Mouse (Mus musculus): Measurements from ENCODE around the gene Fli1.

The Fli1 gene

DNA sequence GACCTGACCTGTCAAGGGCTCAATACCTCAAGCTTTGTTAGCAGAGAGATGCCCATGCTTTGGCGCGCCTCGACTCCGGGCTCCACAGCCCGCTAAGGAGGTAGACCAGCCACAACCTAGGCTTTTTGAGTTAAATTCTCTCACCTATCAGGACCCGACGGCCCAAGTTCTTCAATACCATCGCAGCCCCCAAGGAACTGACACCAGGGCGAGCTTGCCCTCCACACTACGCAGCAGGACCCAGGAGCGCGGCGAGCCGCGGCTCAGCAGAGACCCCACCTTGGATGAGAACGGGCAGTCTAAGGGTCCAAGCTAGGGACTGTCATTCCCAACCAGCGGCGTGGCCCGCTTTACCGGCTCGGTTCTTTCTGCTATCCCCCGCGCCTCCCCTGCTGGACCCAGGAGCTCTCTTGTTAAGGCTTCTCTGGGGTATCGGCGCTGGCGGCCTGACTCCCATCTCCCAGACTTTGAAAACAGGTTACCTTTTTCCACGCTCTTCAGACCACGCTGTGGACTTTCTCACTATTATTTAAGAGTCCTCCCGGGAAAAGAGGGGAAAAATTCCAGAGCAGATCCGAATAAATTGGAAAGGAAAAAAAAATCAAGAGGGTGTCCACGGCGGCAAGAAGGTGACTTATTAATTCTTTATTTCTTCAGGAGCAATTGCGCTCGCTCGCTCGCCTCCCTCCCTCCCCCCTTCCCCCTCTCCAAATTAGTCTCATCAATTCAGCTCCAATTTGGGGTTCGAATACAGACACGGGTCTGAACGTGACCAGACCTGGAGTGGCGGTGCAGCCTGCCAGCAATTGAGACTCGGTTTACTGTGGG, at the start of gene Fli1:
Fli1 (minus strand) TSS at position 650 of the 828 bp plus-strand sequence.
- in situ Hi-C loops (cut with MboI, MseI), result no loop called here

- in situ Hi-C loops (cut with MboI, MseI), result loop anchor here (5.0 to 10.0 kb wide), 2 partner anchors 153 to 350 kb away; no protein-coding TSS in a partner anchor
Observed at GRCm38 (mm10) chr9:32591732-32592582, 49.3 kb upstream of the Fli1 start.

- in situ Hi-C loops (cut with MboI, MseI), result loop anchor here (5.0 to 10.0 kb wide), 2 partner anchors 154 to 352 kb away; no protein-coding TSS in a partner anchor
Observed at GRCm38 (mm10) chr9:32590571-32590970, 47.9 kb upstream of the Fli1 start.

DNA sequence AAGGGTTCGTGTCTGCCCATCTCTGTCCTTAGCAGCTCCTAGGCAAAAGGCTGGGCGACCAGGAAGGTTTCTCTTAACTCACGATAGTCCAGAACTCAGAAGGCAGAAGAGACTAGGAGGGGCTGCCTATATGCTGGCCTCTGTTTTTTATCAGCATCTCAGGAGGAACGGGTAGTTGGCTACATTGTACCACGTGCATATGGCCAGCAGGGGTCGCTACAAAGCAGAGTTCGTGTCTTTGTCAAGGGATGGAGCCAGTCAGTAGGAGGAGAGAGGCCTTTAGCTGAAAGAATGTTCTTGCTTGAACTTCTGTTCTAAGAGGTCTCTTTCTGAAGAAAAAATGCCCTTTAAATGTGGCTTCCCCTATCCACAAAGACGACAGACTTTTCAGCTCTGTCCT, 47.2 kb upstream of the Fli1 start:
- in situ Hi-C loops (cut with MboI, MseI), result loop anchor here (5.0 to 10.0 kb wide), 5 partner anchors 155 to 645 kb away; no protein-coding TSS in a partner anchor

DNA sequence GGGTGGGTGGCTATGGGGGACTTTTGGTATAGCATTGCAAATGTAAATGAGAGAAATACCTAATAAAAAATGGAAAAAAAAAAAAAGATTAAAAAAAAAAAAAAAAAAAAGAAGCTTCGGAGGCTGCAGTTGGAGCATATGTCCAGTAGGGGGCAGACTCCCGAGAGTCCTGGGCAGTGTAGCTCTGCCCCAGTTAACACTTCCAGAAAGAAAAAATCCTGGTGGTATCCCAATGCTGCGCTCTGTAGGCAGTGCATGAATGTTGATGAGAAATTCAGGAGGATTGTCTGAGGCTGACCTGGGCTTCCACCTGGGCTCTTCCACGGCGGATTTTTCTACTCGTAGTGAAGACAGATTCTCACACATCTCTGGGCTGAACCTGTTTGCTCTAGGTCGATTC, 42.7 kb upstream of the Fli1 start:
- in situ Hi-C loops (cut with MboI, MseI), result loop anchor here (5.0 to 10.0 kb wide), 3 partner anchors 181 to 649 kb away; no protein-coding TSS in a partner anchor

GRCm38 (mm10) chr9:32583905-32584304, 41.2 kb upstream of the Fli1 start:
- in situ Hi-C loops (cut with MboI, MseI), result loop anchor here (10.0 kb wide), 2 partner anchors 179 to 651 kb away; no protein-coding TSS in a partner anchor

- in situ Hi-C loops (cut with MboI, MseI), result loop anchor here (10.0 kb wide), 2 partner anchors 177 to 653 kb away; no protein-coding TSS in a partner anchor
Observed at GRCm38 (mm10) chr9:32581851-32582573, 39.4 kb upstream of the Fli1 start.

DNA sequence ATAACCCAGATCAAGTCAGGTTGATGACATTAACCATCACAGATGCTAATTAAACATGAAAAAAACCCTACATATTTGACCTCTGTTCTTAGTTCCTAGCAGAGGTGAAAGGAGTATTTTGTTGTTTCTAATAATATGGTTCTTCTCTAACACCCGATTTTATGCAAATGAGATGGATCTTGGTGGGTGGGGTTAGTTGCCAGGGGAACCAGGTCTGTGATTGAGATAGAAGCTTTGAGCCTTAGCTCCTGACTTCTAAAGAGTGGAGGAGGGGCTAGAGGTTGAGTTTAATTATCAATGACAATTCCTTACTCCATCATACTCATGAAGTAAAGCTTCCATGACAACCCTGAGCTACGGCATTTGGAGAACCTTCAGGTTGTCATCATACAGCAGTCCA, 35.8 kb upstream of the Fli1 start:
- in situ Hi-C loops (cut with MboI, MseI), result no loop called here

- in situ Hi-C loops (cut with MboI, MseI), result loop anchor here (25.0 kb wide), 1 partner anchor 311 kb away; no protein-coding TSS in a partner anchor
Observed at GRCm38 (mm10) chr9:32573638-32574037, 31.0 kb upstream of the Fli1 start.

DNA sequence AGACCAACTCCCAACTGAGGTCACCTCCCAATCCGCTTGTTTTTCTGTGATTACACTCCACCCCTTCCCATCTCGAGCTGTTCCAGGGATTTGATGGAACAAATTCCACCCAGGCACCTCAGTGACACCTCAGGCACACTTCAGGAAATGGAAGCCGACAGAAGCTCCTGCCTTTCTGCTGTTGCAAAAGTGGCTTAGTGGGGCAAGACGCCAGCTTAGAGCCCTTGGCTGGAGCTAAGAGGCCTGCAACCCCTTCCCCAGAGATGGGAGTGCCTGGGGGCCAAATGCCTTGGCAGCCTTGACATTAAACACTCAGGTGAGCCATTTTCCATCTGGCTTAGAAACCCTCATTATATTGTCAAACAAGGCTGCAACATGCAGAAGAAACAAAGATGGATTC, 29.0 kb upstream of the Fli1 start:
- in situ Hi-C loops (cut with MboI, MseI), result loop anchor here (25.0 kb wide), 1 partner anchor 309 kb away; no protein-coding TSS in a partner anchor

DNA sequence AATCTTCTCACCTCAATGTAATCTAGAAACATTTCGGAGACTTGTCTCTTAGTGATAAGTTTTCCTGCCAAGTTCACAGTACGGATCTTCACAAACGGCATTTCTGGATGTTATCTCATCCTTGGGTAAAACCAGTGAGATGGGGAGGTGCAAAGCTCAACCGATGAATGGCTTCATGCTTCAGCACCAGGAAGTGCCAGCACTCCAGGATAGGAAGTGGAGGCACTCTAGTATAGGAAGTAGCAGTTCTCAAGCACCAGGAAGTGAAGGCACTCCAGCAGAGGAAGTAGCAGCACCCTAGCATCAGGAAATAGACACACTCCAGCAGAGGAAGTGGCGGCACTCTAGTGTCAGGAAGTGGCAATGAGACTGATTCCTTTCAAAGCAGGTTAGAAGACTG, 27.9 kb upstream of the Fli1 start:
- in situ Hi-C loops (cut with MboI, MseI), result loop anchor here (25.0 kb wide), 1 partner anchor 308 kb away; no protein-coding TSS in a partner anchor

- in situ Hi-C loops (cut with MboI, MseI), result loop anchor here (25.0 kb wide), 1 partner anchor 307 kb away; no protein-coding TSS in a partner anchor
Observed at GRCm38 (mm10) chr9:32569261-32569660, 26.6 kb upstream of the Fli1 start.

DNA sequence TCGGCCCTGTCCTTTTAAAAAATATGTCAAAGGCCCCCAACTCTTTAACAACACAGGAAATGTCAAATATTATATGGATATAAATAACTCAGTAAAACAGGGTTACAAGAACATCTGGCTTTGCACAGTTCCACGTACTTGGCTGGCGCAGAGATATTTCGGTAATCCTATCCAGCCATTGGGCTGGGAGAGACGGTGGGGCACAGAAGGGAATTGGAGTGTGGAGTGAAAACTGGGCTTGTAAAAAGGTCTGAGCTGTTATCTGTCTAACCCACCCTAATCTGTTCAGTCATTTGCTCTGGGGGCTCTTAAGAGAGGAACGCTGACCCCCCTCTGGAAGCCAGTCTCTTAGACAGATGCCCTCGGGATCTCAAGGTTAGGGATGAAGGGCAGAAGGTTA, 24.9 kb upstream of the Fli1 start:
- in situ Hi-C loops (cut with MboI, MseI), result loop anchor here (25.0 kb wide), 1 partner anchor 305 kb away; no protein-coding TSS in a partner anchor

- in situ Hi-C loops (cut with MboI, MseI), result loop anchor here (25.0 kb wide), 1 partner anchor 303 kb away; no protein-coding TSS in a partner anchor
Observed at GRCm38 (mm10) chr9:32565309-32565708, 22.6 kb upstream of the Fli1 start.

GRCm38 (mm10) chr9:32562837-32563236, 20.2 kb upstream of the Fli1 start:
- in situ Hi-C loops (cut with MboI, MseI), result loop anchor here (25.0 kb wide), 1 partner anchor 301 kb away; no protein-coding TSS in a partner anchor

GRCm38 (mm10) chr9:32562409-32562808, 19.7 kb upstream of the Fli1 start:
- in situ Hi-C loops (cut with MboI, MseI), result loop anchor here (25.0 kb wide), 1 partner anchor 300 kb away; no protein-coding TSS in a partner anchor

DNA sequence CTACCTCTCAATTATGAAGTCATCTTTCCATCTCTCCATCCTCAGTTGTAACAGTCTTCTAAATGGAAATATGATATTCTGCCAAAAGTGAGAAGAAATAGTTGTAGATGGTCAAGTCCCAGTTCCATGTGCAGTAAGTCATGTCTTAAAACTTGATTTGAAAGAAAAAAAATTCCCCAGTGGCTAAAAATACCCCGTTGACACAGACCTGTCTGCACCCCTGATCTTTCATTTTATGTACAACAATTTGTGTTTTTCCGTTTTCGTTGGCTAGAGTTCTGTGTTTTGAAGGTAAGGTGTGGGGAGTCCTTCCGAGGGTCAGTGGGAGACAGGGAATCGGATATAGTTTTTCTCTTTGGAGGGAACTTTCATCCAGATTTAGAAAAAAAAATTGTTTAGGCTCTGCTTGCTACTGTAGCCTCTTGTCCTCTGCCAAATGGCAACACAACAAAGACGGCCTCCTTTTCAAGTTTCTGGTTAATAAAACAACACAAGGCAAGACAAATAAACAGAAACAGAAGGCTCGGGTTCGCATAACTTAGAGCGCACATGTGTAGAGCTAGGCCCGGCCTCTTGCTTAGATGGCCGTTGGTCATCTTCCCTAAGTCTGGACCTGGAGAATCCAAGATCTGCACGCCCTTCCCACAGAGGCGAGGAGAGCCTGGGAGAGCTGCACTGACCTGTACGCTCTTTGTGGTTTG, 18.7 kb upstream of the Fli1 start:
- in situ Hi-C loops (cut with MboI, MseI), result loop anchor here (25.0 kb wide), 1 partner anchor 299 kb away; no protein-coding TSS in a partner anchor

DNA sequence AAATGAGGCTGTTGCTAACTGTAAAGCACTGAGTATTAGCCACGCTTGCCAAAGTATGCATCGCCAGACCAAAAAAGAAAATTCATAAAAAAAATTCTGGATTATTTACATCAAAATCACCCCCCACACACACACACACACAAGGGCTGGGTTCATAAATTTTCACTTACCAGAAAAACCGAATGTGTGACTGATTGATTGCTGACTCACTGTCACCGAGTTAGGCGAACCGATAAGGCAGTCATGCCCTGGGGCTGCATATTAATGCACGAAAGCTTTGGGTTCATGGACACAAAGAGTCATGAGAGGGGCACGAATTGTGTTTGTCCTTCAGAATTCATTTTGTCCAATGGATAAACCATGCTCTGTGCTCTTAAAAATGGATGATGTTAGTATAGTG, 17.2 kb upstream of the Fli1 start:
- in situ Hi-C loops (cut with MboI, MseI), result loop anchor here (10.0 to 25.0 kb wide), 2 partner anchors 155 to 298 kb away; no protein-coding TSS in a partner anchor

- in situ Hi-C loops (cut with MboI, MseI), result loop anchor here (10.0 to 25.0 kb wide), 2 partner anchors 155 to 297 kb away; no protein-coding TSS in a partner anchor
Observed at GRCm38 (mm10) chr9:32559454-32559853, 16.8 kb upstream of the Fli1 start.

DNA sequence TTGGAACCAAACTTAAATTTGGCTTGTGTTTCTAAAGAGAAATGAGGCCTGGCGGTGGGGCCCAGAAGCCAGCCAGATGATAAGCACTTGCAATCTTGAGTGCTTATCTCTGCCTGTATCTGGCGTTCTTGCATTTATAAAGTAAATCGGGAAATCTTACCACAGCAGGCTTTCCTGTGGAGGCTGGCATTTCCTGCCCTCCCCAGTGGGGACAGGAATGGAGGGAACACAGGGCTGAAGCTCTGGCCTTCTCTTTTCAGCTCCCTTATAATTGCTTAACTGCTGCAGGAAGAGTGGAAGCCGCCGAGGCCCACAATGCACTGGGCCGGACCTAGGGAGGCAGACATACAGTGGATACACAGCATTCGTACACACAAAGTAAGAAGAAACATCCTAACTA, 13.7 kb upstream of the Fli1 start:
- in situ Hi-C loops (cut with MboI, MseI), result loop anchor here (10.0 to 25.0 kb wide), 2 partner anchors 152 to 294 kb away; no protein-coding TSS in a partner anchor

Measured in T-helper 2 cell (primary cell).